Mouse (Mus musculus): ENCODE data around the gene Gpbar1.
"Not testable (repeated sequence)": the region's sequence is repeated elsewhere in the genome, so short reads cannot be mapped to it uniquely, and the experiment has no call there.

Gene Gpbar1

GRCm38 (mm10) chr1:74296477-74296876 lies 18.1 kb downstream of the Gpbar1 start:
- no peak for DNase-seq

GRCm38 (mm10) chr1:74297269-74297668 lies 18.9 kb downstream of the Gpbar1 start:
- DNase-seq = peak in 1 of 2 experiments; percentile 30

GRCm38 (mm10) chr1:74298157-74298750 lies 19.9 kb downstream of the Gpbar1 start:
- DNase-seq = no peak

- no peak for DNase-seq
These were observed 20.6 kb downstream of the Gpbar1 start for GRCm38 (mm10) chr1:74298996-74299395.

GRCm38 (mm10) chr1:74300347-74301110 lies 22.2 kb downstream of the Gpbar1 start:
- peak in 1 of 2 experiments; percentile 38 for DNase-seq

GRCm38 (mm10) chr1:74302229-74302628 lies 23.9 kb downstream of the Gpbar1 start:
- DNase-seq = peak in 1 of 2 experiments; percentile 1

GRCm38 (mm10) chr1:74302835-74303234 lies 24.5 kb downstream of the Gpbar1 start:
- peak in 1 of 2 experiments; percentile 4 for DNase-seq

- DNase-seq = peak; percentile 81 to 90
These were observed 25.4 kb downstream of the Gpbar1 start for GRCm38 (mm10) chr1:74303509-74304338.

- DNase-seq = peak in 1 of 2 experiments; percentile 29
These were observed 26.0 kb downstream of the Gpbar1 start for GRCm38 (mm10) chr1:74304339-74304790.

GRCm38 (mm10) chr1:74304946-74305345 lies 26.6 kb downstream of the Gpbar1 start:
- no peak for DNase-seq

- no peak for DNase-seq
These were observed 27.2 kb downstream of the Gpbar1 start, which contains the start of gene Tmbim1 for GRCm38 (mm10) chr1:74305522-74305921. TSS of gene Tmbim1 (minus strand) at chr1:74305622.

- no peak for DNase-seq
These were observed 28.8 kb downstream of the Gpbar1 start for GRCm38 (mm10) chr1:74307146-74307545.

- no peak for DNase-seq
These were observed 29.9 kb downstream of the Gpbar1 start for GRCm38 (mm10) chr1:74308001-74308964.

- peak in 1 of 2 experiments; percentile 43 for DNase-seq
These were observed 31.4 kb downstream of the Gpbar1 start for GRCm38 (mm10) chr1:74309767-74310166.

- peak; percentile 78 to 86 for DNase-seq
These were observed 34.8 kb downstream of the Gpbar1 start for GRCm38 (mm10) chr1:74313049-74313692.

GRCm38 (mm10) chr1:74314796-74315195 lies 36.4 kb downstream of the Gpbar1 start:
- peak in 1 of 2 experiments; percentile 1 for DNase-seq

- peak in 1 of 2 experiments; percentile 1 for DNase-seq
These were observed 37.9 kb downstream of the Gpbar1 start for GRCm38 (mm10) chr1:74316114-74316827.

- peak in 1 of 2 experiments; percentile 43 for DNase-seq
These were observed 40.4 kb downstream of the Gpbar1 start for GRCm38 (mm10) chr1:74318711-74319110.

- no peak for DNase-seq
These were observed 43.0 kb downstream of the Gpbar1 start for GRCm38 (mm10) chr1:74321396-74321795.

- not testable (repeated sequence) for DNase-seq
These were observed 48.6 kb downstream of the Gpbar1 start for GRCm38 (mm10) chr1:74326916-74327315.

Data from kidney, postnatal 36 days (tissue).